Mouse (Mus musculus) bone marrow, adult 2 months (tissue): ENCODE measurements around the gene Gm20605. TPM values are rescaled to one million over a fixed set of nuclear protein-coding genes. Genes with fewer than 3 reads are reported as not detected.

Experiments used
- H3K27ac ChIP-seq: fragments of 200-500 bp; 2 replicates; pipeline ENCODE4 v1.5.1; 2012; ENCODE audit warnings: low read depth, mild to moderate bottlenecking, control low read depth, inconsistent platforms, low read length; ENCODE audit not compliant: control insufficient read depth, poor library complexity, insufficient read depth
- H3K4me1 ChIP-seq: fragments of 200-500 bp; 2 replicates; pipeline ENCODE4 v1.6.1; 2011; ENCODE audit warnings: low read length; ENCODE audit not compliant: control insufficient read depth, insufficient read depth
- H3K4me3 ChIP-seq: fragments of 200-500 bp; replicated peaks from 2 replicates; pipeline ENCODE3; 2011; ENCODE audit warnings: mild to moderate bottlenecking, low read depth, low read length, control low read depth; ENCODE audit not compliant: control insufficient read depth
- CTCF ChIP-seq: fragments of 200-500 bp; IDR thresholded peaks from 2 replicates; pipeline ENCODE4 v1.5.1; 2011; ENCODE audit warnings: low read length, control low read depth; ENCODE audit not compliant: control insufficient read depth, insufficient read depth
- POLR2A ChIP-seq: fragments of 200-500 bp; IDR thresholded peaks from 2 replicates; pipeline ENCODE4 v1.6.1; 2011; ENCODE audit warnings: low read depth, mild to moderate bottlenecking, control low read depth, low read length, borderline replicate concordance; ENCODE audit not compliant: control insufficient read depth
- WGBS: fragments of 180-500 bp; shearing (Covaris S2); methylation state at CpG from one replicate; pipeline ENCODE4 v1.1.7; 2018; 5-methylcytosine and 5-hydroxymethylcytosine counted together
- polyA plus RNA-seq: library from polyadenylated mRNA; stranded (reverse); fragments of >200 nt; gene quantifications from 2 replicates; pipeline ENCODE4 v1.2.4, GENCODE M21; 2011; ENCODE audit warnings: low replicate concordance; ENCODE audit not compliant: missing spikeins, insufficient read depth, insufficient read length

The Gm20605 gene
- polyA plus RNA-seq, 1 experiment: 41.6 TPM

- Histone ChIP-seq H3K4me3 (no peak overlapping the region), H3K4me1 (no peaks in the 10 kb centered on the region; the same call in 1 of the 2 replicates), H3K27ac (no peak overlapping the region)
- WGBS: 87% methylated on average over 4 of the region's 4 CpGs
- TF ChIP-seq POLR2A (no peak), CTCF (no peak)
Measured at GRCm38 (mm10) chr5:137679726-137680125, 50.8 kb downstream of the Gm20605 start.

- Histone ChIP-seq H3K27ac (no peak overlapping the region), H3K4me1 (peaks cover 7% of the 10 kb centered on the region), H3K4me3 (peak overlapping the region; percentile 12)
- 94% methylated on average over 6 of the region's 6 CpGs for WGBS
- TF ChIP-seq POLR2A (no peak), CTCF (no peak)
Measured at GRCm38 (mm10) chr5:137682526-137682925, 53.6 kb downstream of the Gm20605 start.

- peaks cover 7% of the 10 kb centered on the region for H3K4me1 ChIP-seq
- peak overlapping the region; percentile 79 for H3K4me3 ChIP-seq
- peak overlapping the region; percentile 65 for H3K27ac ChIP-seq
- no peak for TF ChIP-seq POLR2A
- no peak for TF ChIP-seq CTCF
- WGBS: 4% methylated on average over 28 of the region's 28 CpGs
Measured at GRCm38 (mm10) chr5:137683388-137684293, 54.7 kb downstream of the Gm20605 start.

- WGBS: under 1% methylated on average over 62 of the region's 62 CpGs
- TF ChIP-seq CTCF (no peak), POLR2A (peak; percentile 76; the same call in 1 of the 2 replicates)
Measured at GRCm38 (mm10) chr5:137684294-137685123, 55.5 kb downstream of the Gm20605 start, which contains the start of gene Agfg2. Gene Agfg2 (minus strand): TSS chr5:137684726.

GRCm38 (mm10) chr5:137685653-137686052 lies 56.7 kb downstream of the Gm20605 start:
- Histone ChIP-seq H3K4me1 (peaks cover 7% of the 10 kb centered on the region), H3K4me3 (no peak overlapping the region), H3K27ac (peak overlapping the region; percentile 78)
- TF ChIP-seq POLR2A (no peak), CTCF (no peak)
- 47% methylated on average over 3 of the region's 3 CpGs for WGBS

More at GRCm38 (mm10) chr5:137684294-137685123, 55.5 kb downstream of the Gm20605 start, which contains the start of gene Agfg2:
- Histone ChIP-seq H3K27ac (peak within 1 kb of the TSS; percentile 78), H3K4me1 (peaks cover 7% of the 10 kb centered on the region), H3K4me3 (peak within 1 kb of the TSS; percentile 79)

GRCm38 (mm10) chr5:137686127-137686790 lies 57.3 kb downstream of the Gm20605 start:
- Histone ChIP-seq H3K27ac (peak overlapping the region; percentile 83), H3K4me3 (peak overlapping the region; percentile 25), H3K4me1 (peaks cover 7% of the 10 kb centered on the region)
- WGBS: 30% methylated on average over 6 of the region's 6 CpGs
- TF ChIP-seq POLR2A (no peak), CTCF (no peak)

GRCm38 (mm10) chr5:137689974-137690373 lies 61.0 kb downstream of the Gm20605 start:
- no peak overlapping the region for H3K27ac ChIP-seq
- H3K4me1 ChIP-seq: peaks cover 7% of the 10 kb centered on the region
- H3K4me3 ChIP-seq: no peak overlapping the region
- TF ChIP-seq POLR2A: no peak
- WGBS: 84% methylated on average over 3 of the region's 3 CpGs
